Mouse (Mus musculus) testis, postnatal 14 days (tissue): ENCODE measurements around the gene Dpm3.
A peak's percentile ranks its signal among the peaks of the same experiment; 100 is the strongest.

Experiments
- DNase-seq: peaks from one replicate; pipeline ENCODE4 v3.0.0; 2021; ENCODE audit warnings: low spot score

The Dpm3 gene

DNA sequence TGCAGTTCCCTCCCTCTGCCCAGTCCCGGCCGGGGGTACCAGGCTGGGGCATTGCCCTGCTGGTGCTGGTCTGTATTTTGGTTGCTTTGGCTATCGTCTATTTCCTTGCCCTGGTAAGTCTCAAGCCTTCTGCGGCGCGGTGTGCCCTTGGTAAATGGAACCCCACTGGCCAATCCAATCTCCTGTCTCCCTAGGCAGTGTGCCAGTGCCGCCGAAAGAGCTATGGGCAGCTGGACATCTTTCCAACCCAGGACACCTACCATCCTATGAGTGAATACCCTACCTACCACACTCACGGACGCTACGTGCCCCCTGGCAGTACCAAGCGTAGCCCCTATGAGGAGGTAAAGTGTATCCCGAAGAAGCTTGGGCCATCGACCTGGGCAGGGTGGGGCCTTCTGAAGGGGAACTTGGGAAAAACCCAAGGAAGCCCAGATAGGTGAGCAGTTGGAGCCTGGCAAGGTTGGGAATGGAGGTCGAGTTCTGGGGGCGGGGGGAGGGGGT, 27.3 kb upstream of the Dpm3 start:
- no peak for DNase-seq

DNA sequence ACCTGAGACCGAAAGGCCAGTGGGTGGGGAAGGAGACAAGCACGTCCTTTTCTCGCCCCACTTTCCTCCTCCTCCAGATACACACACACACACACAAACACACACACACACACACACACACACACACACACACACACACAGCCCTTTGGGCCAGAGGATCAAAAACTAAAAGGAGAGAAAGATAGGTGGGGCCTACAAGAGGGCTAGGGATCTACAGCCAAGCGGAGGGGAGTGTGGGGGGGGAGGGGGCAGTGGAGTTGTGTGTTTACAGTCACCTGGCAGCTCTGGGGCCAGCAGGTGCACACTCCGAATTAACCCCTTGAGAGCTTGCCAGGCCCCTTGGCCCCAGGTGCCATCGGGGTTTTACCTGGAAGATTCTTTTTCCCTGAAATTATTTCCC, 26.5 kb upstream of the Dpm3 start:
- no peak for DNase-seq

DNA sequence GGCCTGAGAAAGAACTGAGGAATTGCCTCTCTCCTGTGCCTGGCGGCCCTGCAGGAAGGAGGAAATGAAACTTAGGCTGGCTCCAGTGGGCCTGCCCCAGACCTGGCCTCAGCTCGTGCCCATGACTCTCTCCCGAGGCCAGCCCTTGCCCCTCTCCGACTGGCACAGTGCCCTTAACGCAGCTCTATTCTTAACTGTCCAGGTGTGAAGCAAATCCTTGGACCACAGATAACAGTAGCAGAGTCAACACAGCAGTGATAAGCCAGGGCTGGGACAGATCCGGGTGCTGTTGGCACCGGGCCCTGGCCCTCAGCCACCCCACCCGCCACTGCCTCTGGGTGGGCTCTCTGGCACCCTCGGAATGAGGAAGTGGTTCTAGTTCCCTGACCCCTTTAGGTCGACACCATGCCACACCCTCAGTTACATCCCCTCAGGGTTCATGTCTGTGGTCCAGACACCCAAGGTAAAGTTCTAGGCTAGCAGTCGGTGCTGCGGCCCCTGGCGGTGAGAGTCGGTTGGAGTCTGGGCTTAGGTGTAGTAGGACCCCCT, 25.5 kb upstream of the Dpm3 start:
- DNase-seq, result no peak

DNA sequence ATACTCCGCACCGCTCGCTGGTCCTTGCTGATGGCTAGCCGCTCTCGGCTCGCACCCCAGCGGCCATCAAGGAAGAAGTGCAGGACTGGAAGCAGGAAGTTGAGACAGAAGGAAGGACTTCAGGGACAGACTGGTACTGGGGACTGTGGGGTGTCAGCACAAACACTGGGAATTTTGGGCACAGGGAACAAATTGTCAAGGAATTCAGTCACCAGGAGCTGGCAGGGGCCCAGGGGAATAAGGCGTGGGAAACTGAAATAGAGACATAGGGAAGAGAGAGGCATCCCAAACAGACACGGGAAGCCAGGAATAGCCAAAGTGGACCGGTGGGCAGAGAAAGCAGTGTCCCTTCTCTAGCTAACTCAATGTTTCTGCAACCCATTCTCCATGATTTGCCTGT, 22.6 kb upstream of the Dpm3 start:
- no peak for DNase-seq

DNA sequence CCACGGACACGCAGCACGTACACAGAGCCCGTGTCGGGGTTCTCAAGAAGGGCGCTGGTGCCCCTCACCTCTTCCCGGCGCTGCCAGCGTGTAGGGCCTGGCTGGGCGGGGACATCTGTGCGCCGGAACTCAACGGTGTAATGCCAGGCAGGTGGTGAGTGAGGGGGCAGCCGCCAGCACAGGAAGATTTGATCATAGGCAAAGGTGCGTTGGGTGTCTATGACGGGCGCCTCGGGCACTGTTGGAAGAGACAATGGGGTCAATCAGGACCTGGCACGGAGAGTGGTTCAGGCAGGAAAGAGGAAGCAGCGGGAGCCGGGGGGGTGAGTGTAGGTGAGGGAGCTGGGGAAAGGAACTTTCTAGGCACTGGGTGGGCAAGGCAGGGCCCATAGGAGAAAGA, 21.5 kb upstream of the Dpm3 start:
- DNase-seq, result no peak

DNA sequence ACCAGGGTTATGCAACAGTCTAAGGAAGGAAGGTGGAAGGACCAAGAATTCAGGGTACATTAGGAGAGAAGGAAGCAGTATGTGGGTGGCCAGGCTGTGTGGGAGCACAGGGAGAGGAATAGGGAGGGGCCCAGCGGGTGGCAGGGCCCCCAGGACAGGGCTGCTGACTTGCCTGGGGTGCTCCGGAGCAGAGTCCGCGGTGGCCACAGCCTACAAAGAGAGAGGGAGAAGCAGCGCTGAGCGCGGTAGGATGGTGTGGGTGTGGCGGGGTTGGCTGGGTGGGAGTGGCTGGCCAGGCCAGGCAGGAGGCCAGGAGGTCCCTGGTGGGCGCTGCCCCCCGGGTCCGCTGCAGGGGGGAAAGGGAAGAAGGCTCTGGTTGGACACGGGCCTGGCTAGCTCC, 20.7 kb upstream of the Dpm3 start:
- DNase-seq, result no peak

DNA sequence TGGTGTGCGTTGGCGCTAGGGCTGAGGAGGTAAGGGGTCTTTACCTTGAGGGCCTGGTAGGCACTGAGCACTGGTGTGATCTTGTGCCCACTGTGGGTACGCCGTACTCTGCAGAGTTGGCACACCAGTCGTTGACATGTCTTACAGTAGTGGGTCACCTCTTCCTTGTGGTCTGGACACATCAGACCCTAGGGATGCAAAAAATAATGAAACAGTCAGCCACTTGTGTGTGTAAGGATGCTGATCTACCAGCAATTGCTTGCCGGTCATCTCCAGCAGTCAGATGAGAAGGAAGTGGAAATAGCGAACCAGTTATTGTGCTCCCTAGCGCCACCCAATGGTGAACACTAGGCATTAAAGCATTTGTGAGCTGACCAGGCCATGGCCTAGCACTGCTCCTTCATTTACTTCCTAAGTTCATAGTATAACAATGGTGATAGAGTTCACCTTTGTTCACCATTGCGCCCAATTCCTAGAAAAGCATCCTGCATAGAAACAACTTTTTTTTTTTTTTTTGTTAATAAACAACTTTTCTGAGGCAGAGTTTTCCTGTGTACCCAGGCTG, 16.7 kb upstream of the Dpm3 start:
- peak; percentile 47 for DNase-seq

DNA sequence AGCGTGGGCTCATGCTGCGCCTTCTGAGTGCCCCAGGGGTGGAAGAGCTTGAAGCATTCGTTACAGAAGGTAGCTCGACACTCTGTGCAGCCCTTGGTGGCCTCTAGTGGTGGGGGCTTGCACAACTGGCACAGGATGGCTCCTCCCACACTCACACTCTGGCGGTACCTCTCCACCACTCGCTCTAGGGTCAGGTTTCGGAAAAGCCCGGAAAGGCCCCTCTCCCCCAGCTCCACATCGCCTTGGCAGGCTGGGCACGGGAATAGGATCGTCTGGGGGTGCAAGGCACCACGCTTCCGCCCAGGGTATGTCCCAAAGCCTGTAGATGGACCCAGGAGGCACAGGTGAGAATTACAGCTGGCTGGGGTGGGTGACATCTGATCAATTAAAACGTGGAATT, 15.5 kb upstream of the Dpm3 start:
- DNase-seq, result no peak

DNA sequence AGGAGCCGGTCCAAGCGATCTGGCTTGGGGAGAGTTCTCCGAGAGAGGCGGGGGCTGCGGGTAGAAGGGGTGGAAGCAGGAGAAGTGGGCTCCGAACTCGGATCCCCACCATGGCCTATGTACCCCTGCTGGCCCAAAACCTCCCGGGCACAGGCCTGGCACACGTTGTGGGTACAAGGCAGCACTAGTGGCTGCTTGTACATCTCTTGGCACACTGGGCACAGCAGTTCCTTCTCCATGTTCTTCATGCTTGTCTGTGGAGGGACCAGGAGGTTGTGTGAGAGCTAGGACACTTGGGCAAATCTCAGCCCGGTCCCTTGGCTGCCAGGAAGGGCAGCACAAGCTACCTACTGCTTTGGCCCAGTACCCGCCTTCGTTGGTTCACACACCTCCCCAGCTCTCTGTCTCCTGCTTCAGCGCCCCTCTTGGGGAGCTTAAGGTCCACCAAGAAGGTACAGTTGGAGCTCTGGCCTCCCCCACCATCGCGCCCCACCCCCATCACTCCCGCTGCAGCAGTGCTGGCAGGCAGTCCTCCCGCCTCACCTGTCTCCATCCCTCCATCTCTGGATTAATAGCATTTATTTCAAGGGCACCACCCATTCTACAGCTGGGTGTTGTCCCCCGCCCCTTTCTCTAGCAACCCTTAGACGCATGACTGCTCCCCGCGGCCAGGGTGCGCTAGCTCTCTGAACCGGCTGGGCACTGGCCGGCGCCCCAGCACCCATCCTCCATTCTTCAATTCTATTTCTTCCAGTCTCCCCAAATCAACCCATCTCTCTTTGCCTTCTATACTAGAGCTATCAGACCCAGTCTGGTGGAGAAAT, 14.8 kb upstream of the Dpm3 start:
- no peak for DNase-seq

DNA sequence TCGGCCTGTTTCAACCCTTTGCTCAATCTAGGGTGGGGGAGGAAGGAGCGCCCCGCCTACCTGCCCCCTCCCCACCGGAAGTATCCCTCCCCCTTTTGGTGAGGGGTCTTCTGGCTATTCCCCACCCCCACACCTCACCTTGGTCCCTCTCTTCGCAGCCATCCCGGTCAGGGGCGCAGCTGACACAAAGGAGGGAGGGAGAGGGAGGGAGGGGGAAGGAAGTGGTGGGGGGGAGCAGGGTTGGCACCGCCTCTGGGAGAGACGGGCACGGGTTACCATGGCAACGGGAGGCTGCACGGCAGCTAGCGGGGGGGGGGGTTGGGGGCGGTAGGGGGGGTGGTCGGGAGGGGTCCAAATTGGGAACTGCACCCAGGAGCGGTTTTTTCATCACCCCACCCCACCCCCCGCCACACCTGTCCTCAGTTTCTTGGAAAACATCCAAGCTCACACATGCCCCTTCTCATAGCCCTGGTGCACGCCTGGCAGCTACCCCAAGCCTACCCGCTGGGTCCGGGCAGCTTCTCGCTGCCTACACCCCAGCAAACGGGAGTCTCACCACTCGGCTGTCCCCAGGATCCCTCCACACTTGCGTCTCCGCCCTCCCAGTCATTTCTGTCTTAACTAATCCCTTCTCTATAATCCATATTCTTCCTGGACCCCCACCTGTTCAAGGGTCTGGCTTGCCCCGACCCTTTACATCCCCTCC, 14.0 kb upstream of the Dpm3 start:
- no peak for DNase-seq

DNA sequence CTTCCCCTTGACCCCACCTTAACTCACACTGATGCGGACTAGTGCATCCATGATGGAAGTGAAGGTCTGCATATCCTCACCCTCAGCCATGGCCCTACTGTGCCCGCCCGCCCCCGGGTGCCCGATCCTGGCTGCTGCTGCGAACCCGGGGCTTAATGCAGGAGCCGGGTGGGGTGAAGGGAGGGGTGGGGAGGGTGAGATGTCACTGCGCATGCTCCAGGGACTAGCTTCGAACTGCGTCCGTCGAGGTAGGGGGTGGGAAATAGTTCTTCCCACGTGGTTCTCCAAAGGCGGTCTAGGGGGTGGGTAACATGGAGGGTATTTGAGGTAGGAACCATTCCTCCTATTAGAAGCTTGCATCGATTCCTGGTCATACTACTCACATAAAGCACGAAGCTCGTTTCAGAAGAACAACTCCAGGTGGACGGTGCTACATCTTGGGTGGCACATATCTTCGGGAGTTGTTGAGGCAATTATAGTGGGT, 13.4 kb upstream of the Dpm3 start, which contains the start of gene Krtcap2:
Gene Krtcap2, plus strand, starts transcription at position 279 of the 484 bp plus-strand sequence.
- DNase-seq, result peak; percentile 44

DNA sequence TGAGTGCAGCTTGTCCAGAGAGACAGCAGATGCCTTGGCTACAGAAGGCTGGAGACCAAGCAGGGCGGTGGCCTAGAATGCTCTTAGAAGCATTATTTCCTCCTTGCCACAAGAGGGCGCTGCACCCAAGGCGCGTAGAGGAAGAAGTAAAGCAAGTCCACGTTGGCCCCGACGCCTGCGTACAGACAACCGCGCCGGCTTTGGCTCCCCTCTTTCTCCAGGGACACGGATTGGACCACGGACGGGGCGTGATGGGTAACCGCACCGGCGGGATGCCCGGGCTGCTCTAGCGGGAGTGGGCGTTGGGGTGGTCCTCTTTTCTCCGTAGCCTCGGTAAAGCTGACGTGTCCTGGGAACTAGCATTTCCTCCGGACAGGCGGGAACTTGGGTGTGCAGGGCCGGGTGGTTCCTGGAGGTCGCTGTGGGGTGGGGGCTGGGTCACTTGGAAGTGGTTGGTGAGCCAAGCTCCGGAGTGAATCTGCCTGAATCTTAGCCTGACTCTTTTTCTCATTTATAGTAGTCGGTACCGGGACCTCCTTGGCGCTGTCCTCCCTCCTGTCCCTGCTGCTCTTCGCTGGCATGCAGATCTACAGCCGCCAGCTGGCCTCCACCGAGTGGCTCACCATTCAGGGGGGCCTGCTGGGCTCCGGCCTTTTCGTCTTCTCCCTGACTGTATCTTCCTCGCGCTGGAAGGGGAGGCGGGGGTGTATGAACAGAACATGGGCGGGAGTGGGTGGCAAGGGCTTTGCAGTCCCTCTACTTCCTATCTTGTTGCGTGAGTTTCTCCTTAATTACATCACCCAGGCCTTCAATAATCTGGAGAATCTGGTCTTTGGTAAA, 12.7 kb upstream of the Dpm3 start, which contains the start of gene Trim46:
Gene Trim46, minus strand, starts transcription at position 49 of the 840 bp plus-strand sequence.
- DNase-seq, result peak; percentile 89

DNA sequence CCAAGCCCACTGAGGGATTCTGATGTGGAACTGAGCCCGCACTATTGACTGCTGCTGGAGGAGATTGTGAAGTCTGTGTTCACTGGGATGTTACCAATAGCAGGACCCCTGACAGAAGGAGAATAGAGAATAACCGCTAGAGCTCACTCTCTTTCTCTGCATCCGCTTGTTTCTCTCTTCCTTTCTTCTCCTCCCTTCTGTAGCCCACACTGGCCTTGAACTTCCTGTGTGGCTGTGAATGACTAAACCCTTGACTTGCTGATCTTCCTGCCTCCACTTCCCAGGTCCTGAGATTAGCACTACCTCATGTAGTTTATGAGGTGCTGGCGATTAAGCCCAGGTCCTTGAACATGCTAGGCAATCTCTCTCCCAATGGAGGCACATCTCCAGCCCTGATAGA, 11.7 kb upstream of the Dpm3 start:
- no peak for DNase-seq

DNA sequence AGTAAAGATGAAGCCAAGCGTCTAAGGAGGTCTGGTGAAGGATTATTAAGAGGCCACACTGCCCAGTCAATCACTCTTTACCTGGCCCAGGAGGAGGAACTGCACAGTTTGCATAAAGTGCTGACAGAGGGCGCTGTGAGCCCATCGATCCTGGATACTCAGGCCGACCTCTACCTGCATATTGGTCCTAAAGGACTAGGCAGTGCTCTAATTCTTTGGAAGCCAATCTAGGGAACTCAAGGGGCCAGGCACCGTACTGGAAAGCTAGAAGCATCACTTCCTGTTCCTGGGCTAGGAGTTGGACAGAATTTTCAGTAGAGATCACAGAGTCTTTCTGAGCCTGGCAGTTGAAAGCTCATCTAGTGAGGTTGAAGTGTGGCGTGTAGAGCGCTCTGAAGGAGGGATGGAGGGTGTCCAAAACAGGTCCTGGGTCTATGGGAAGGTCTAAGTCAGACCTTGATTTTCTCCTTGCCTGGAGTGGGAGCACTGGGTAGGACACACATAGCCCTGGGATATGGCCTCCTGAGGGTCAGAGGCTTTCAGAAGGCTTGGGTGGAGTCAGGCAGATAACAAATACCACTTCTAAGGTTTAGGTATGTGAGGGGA, 8.6 kb upstream of the Dpm3 start:
- DNase-seq, result no peak

DNA sequence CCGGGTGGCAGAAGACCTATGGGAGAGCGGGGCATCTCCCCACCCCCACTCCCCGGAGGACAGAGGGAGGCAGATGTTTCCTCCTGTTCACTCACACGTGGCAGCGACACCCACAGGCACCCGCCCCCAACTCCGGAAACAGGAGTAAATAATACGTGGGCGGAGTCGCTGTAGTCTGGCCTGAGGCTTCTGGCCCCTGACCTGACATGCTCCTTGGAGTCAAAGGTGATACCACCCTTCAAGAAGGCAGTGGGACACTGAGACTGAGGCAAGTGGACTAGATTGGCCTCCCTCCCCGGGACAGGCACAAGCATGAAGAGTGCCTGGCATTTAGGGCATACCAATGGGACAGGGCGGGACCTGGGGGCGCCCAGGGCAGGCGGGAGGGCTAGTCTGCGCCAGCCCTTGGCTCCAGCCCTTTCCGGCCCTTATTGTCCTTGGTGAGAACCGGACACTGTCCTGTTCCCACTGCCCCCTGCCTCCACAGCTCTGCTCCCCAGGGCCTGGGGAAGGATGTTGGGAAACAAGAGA, 7.7 kb upstream of the Dpm3 start:
- DNase-seq, result peak; percentile 39

DNA sequence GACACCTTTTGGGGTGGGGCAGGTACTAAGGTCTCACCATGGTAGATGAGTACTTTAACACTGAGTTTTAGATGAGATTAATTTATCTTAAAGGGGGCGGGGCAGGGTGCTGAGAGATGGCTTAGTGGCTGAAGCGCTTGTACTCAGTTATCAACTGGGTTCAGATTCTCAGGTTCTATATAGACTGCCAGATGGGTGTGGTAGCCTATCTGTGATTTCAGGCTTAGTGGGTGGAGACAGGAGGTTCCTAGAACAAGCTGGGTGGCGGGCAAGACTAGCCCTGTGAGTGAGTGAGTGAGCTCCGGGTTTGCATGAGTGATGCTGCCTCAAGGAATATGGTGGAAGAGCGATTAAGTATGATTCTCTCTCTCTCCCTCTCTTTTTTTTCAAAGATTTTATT, 4.2 kb upstream of the Dpm3 start:
- DNase-seq, result no peak

DNA sequence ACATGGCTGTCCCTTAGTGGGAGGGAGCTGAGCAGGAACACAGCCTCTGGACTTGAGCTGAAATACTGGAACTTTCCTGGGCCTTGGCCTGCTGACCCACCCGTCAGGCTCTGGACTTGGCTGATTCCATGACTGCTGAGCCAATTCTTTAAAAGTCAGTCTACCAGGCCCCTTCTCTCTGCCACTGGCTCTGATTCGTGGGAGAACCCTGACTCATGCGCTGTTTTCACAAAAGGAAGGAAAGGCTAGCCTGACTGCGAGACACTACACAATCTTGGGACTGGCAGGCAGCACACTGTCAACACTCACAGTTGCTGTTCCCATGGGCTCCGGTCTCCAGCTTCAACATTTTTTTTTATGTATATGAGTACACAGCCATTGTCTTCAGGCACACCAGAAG, 3.0 kb upstream of the Dpm3 start:
- DNase-seq, result no peak

DNA sequence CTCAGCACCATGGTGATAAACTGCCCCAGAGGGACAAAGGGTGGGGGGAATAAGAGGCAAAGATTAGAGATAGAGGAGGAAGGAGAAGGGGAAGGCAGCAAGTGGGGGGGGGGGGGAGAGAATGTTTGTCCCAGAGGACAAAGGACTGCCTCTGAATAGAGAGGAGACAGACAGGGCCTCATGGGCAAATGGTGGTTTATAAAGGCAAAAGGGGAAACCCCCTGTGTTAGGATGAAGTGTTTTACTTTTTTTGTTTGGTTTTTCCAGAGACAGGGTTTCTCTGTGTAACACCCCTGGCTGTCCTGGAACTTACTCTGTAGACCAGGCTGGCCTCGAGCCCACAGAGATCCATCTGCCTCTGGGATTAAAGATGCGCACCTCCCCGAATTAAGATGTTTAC, 1.1 kb downstream of the Dpm3 start:
- DNase-seq, result no peak

DNA sequence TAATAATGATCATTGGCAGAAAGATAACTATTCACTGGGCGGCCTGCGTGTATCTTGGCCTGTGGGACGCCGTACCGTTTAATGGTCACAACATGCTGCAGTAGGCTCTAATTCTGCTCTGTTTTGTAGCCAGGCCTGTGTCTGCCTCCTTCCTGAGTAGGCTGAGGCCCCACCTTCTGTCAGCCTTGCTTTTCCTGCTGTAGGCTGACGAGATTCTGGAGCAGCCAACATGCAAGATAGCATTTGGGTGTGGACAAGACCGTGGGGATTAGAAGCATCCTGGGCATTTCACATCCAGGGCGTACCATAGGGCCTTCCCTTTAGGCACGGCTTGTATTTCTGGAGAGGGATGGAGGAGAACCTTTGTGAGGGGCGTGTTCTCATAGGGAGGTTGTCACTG, 3.3 kb downstream of the Dpm3 start:
- no peak for DNase-seq

DNA sequence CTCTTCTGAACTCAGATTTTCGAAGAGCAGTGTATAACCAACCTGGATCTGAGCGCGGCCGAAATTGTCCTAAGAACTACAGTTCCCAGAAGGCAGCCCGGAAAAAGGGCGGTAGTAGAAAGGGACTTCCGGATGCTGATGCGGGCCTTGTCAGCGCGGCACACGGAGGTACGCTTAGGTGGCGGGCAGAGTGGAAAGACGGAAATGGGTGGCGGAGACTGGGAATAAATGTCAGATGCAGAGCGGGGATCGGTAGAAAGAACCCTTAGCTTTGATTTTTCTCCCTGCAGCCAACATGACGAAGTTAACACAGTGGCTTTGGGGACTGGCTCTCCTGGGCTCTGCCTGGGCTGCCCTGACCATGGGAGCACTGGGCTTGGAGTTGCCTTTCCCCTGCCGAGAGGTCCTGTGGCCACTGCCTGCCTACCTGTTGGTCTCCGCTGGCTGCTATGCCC, 7.3 kb downstream of the Dpm3 start:
- peak; percentile 81 for DNase-seq

DNA sequence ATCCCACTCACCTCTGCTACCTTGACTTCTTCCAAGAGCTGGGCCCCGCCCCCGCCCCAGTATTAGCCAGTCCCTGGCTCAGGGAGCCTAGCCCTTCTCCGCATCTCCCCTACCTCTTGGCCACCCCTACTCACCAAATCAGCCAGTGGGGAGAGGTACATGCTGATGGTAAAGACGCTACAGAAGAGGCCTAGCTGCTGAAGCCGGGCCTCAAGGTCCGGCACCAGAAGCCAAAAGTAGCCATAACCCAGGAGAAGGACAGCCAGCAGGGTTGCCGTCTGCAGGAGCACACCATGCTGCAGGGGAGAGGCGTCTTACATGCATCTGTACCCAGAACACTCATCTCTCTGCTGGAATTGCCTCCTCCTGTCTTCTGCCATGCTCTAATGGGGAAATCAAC, 9.8 kb downstream of the Dpm3 start:
- no peak for DNase-seq
